Mouse (Mus musculus) heart, adult 10 weeks (tissue): ENCODE measurements around the gene Slc29a2. TPM values are rescaled to one million over a fixed set of nuclear protein-coding genes. Genes with fewer than 3 reads are reported as not detected.

Source experiments
- polyA plus RNA-seq: library from polyadenylated mRNA; stranded (reverse); fragments of 350-450 nt; fragmentation: Illumina TruSeq; extraction: RNeasy Lipid Tissue Mini Kit (QIAGEN cat#74804); gene quantifications from one replicate; pipeline ENCODE4 v1.2.3, GENCODE M21; 2014; ENCODE audit warnings: low read depth, low replicate concordance

Slc29a2 gene
- 14.6 TPM for polyA plus RNA-seq

DNA sequence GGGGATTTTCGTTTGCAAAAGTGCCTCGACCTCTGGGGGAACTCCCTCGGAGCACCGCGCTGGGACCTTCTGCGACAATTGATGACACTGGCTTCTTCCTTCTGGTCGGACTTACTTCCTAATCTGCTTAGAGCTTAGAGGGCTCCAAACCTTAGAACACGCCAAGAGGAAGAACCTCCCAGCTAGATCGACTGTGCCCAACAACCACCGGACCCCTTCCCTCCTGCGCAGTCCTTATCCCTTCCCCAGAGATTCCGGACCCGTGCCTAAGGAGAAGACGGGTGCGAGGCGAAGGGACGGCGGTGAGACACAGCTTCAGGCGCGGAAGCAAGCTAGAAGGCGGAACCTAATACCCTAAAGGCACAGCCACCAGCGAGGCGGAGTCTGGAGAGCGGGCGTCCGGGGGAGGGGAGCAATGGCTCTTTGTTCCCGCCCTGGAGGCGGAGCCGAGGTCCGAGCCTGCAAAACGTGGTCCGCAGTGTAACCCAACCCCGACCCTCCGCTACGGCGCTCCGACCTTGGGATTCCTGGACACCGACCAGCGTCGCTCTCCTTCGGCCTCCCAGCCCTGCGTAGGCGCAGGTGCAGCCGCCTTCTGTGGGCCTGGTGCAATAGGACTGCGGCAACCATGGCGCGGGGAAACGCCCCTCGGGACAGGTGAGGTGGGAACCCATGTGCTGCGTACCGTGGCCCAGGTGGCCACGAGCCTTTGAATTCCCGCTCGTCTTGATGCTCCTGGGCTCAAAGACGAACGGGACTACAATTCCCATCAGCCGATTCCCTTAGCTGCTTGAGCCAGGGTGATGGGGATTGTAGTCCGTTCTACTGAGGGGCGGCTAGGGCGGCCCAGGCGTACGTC lies at the start of gene Slc29a2:
TSS of gene Slc29a2 (plus strand) at position 240 of the 859 bp plus-strand sequence.

DNA sequence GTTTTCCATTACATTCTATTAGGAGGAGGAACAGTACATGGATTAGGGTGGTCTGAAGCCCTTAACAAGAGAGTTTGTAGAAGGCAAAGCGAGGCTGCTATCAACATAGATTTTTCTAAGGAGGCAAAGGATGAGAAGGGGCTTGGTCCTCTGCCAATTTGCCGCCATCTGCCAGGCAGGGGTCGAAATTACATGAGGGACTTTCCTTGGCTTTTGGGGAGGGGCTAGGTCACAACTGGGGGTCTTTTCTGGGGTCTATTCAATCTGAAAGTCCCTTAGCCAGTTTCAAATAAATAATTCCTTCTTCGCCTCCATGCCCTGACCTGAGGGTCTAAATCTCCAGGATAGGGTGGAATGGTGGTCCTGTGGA lies 33.4 kb upstream of the Slc29a2 start, which contains the start of gene Npas4:
TSS of gene Npas4 (minus strand) at position 61 of the 370 bp plus-strand sequence.

DNA sequence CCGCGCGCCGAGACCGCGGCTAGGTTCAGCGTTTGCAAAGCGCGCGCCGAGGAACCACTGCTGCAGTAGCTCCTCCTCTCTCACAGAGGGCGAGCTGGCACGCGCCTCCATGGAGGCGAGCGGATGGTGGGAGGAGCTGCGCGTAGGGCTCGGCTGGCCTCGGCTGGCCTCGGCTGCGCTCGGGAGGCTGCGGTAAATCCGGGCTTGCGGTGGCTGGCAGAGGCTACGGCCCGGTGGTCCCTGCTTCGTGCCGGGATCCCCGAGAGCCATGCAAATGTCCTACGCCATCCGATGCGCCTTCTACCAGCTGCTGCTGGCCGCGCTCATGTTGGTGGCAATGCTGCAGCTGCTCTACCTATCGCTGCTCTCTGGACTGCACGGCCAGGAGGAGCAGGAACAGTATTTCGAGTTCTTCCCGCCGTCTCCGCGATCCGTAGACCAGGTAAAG lies 15.1 kb downstream of the Slc29a2 start, which contains the start of the genes B4gat1 and AC124502.3:
TSS of gene B4gat1 (plus strand) at position 118 of the 448 bp plus-strand sequence.
TSS of gene AC124502.3 (plus strand) at position 183 of the 448 bp plus-strand sequence.

DNA sequence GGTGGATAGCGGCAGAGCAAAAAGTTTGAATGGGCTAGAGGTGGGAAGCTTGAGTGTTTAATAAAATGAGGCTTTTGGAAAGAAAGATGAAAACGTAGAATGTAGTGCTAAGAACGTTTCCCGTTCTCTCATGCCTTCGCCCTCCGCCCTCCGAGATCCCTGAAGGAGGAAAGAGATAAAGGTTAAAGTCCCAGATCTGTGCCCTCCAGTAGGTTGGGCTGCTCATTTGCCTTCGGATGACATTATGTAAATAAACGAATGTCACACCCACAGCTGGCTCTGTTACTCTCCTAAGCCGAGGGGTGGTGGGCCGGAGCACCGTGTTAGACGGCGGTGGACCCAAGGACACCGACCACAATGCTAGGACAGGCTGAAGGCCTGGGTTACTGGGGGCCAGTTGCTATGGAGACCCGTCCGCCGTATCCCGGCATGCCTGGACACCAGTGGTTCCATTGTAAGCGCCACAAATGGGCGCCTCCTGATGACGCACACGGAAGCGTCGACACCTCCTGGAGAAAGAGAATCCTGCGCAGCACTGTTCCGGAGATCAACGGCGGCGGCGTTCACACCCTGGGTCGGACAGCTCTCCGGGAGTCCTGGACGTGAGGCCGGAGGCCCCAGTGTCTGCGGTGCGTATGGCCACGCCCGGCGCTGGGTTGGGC lies 17.3 kb downstream of the Slc29a2 start, which contains the start of gene Brms1:
TSS of gene Brms1 (plus strand) at position 493 of the 662 bp plus-strand sequence.

DNA sequence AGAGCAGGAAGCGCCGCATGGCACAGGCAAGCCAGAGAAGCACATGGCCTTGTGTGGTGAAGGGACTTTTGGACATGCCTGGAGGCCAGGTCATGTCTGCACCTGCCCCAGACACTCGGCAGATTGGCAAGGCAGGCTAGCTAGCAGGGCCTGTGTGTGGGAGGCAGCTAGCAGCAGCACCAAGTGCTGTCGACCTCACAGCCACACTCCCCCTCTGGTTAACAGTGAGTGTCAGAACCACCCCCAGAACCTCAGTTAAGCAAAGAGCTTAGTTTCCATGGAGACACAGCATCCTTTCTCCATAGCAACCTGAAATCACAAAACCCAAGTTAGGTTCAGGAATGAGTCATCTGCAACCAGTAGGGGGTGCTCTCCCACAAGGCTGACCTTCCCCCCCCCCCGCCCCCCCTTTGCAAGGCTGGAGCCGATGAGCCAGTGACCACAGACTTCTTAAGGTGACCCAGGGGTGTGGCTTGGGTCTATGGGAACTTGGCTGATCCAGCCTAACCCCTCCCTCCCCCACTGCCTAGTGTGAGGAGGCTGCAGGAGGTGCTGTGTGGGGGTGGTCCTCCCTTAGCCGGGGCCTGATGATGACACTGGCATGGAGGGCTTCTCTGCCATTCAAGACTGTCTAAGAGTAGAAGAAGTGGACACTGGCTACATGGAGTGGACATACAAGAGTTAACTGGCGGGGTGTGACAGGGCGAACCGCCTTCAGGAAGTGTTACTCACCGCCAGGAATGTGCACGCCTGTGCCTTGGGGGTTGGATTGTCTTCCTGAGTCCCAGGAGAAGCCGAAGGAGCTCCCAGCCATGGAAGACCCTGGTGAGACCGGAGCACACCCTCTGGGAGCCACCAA lies 26.6 kb downstream of the Slc29a2 start, which contains the start of gene Rin1:
TSS of gene Rin1 (plus strand) at position 435 of the 859 bp plus-strand sequence.

GRCm38 (mm10) chr19:5067867-5068569 lies 44.4 kb downstream of the Slc29a2 start, which contains the start of gene Cd248:
Cd248 (plus strand) TSS chr19:5068078.

Other genes starting within 250 kb of the Slc29a2 start
- 22.9 TPM for gene Rbm4, start 230.0 kb upstream of the Slc29a2 start, polyA plus RNA-seq
- gene Gm21992, start 212.2 kb upstream of the Slc29a2 start, polyA plus RNA-seq: 9.5 TPM
- 11.5 TPM for gene Rbm14, start 212.2 kb upstream of the Slc29a2 start, polyA plus RNA-seq
- 33.2 TPM for gene Ccs, start 184.5 kb upstream of the Slc29a2 start, polyA plus RNA-seq
- gene Ccdc87, start 184.5 kb upstream of the Slc29a2 start, polyA plus RNA-seq: not detected
- 63.9 TPM for gene Ctsf, start 168.7 kb upstream of the Slc29a2 start, polyA plus RNA-seq
- gene Actn3, start 146.0 kb upstream of the Slc29a2 start, polyA plus RNA-seq: 0.71 TPM
- gene Zdhhc24, start 145.2 kb upstream of the Slc29a2 start, polyA plus RNA-seq: 4.5 TPM
- gene Bbs1, start 117.2 kb upstream of the Slc29a2 start, polyA plus RNA-seq: 2.6 TPM
- 24.4 TPM for gene Dpp3, start 95.6 kb upstream of the Slc29a2 start, polyA plus RNA-seq
- gene Peli3, start 80.7 kb upstream of the Slc29a2 start, polyA plus RNA-seq: 2.7 TPM
- gene Mrpl11, start 61.7 kb upstream of the Slc29a2 start, polyA plus RNA-seq: 87.5 TPM
- gene Npas4, start 33.5 kb upstream of the Slc29a2 start, polyA plus RNA-seq: 0.81 TPM
- 42.6 TPM for gene B4gat1, start 15.0 kb downstream of the Slc29a2 start, polyA plus RNA-seq
- 1.0 TPM for gene AC124502.3, start 15.0 kb downstream of the Slc29a2 start, polyA plus RNA-seq
- 19.7 TPM for gene Brms1, start 17.5 kb downstream of the Slc29a2 start, polyA plus RNA-seq
- 1.7 TPM for gene Rin1, start 26.6 kb downstream of the Slc29a2 start, polyA plus RNA-seq
- gene Cd248, start 44.2 kb downstream of the Slc29a2 start, polyA plus RNA-seq: 10.5 TPM
- gene Tmem151a, start 61.7 kb downstream of the Slc29a2 start, polyA plus RNA-seq: 2.0 TPM
- gene Yif1a, start 64.7 kb downstream of the Slc29a2 start, polyA plus RNA-seq: 90.7 TPM
- 0.34 TPM for gene Cnih2, start 74.7 kb downstream of the Slc29a2 start, polyA plus RNA-seq
- 163 TPM for gene Rab1b, start 83.2 kb downstream of the Slc29a2 start, polyA plus RNA-seq
- 41.4 TPM for gene Klc2, start 94.7 kb downstream of the Slc29a2 start, polyA plus RNA-seq
- gene Pacs1, start 249.3 kb downstream of the Slc29a2 start, polyA plus RNA-seq: 19.3 TPM